Mouse (Mus musculus) MEL (cell line): ENCODE results near the gene Ncan. TPM values are rescaled to one million over a fixed set of nuclear protein-coding genes. Genes with fewer than 3 reads are reported as not detected.

ENCODE experiments used
- DNase-seq: peaks from one replicate; pipeline ENCODE4 v3.0.0; 2011; ENCODE audit warnings: low read depth, low spot score
- H3K27ac ChIP-seq: 2 replicates; pipeline ENCODE4 v1.5.1; 2012; ENCODE audit warnings: low read depth, mild to moderate bottlenecking, control low read depth, low read length, moderate library complexity; ENCODE audit not compliant: control insufficient read depth
- H3K27me3 ChIP-seq, 2 experiments: fragments of 150-350 bp in 1 of 2; sonication (generic) in 1 of 2; 2 replicates each; pipeline ENCODE4 v1.6.1; 2012; ENCODE audit warnings: low read length in 2 of 2, mild to moderate bottlenecking in 2 of 2, improper control_type of control experiment in 1 of 2, moderate library complexity in 1 of 2; ENCODE audit not compliant: insufficient read depth in 2 of 2, control insufficient read depth in 1 of 2
- H3K36me3 ChIP-seq, 2 experiments: 2 replicates each; pipeline ENCODE4 v1.6.1; 2012 to 2014; ENCODE audit warnings: low read length in 2 of 2, improper control_type of control experiment in 1 of 2, inconsistent platforms in 1 of 2, mild to moderate bottlenecking in 1 of 2; ENCODE audit not compliant: insufficient read depth in 2 of 2, control insufficient read depth in 1 of 2
- H3K4me1 ChIP-seq, 2 experiments: fragments of 150-350 bp in 1 of 2; sonication (generic) in 1 of 2; 2 replicates each; pipeline ENCODE4 v1.6.1; 2012; ENCODE audit warnings: low read length in 2 of 2, improper control_type of control experiment in 1 of 2, mild to moderate bottlenecking in 1 of 2; ENCODE audit not compliant: insufficient read depth in 2 of 2, control insufficient read depth in 1 of 2
- H3K4me3 ChIP-seq, 2 experiments: fragments of 150-350 bp in 1 of 2; sonication (generic) in 1 of 2; 2 replicates each; pipeline ENCODE4 v1.5.1; 2012; ENCODE audit warnings: low read depth in 2 of 2, low read length in 2 of 2, mild to moderate bottlenecking in 2 of 2, moderate library complexity in 2 of 2, control low read depth in 1 of 2, improper control_type of control experiment in 1 of 2; ENCODE audit not compliant: control insufficient read depth in 1 of 2, insufficient read depth in 1 of 2
- H3K79me2 ChIP-seq: 2 replicates; pipeline ENCODE4 v1.6.1; 2012; ENCODE audit warnings: mild to moderate bottlenecking, low read length, moderate library complexity; ENCODE audit not compliant: control insufficient read depth, poor library complexity, insufficient read depth
- H3K9ac ChIP-seq: 2 replicates; pipeline ENCODE4 v1.6.1; 2012; ENCODE audit warnings: low read depth, mild to moderate bottlenecking, control low read depth, low read length, moderate library complexity; ENCODE audit not compliant: control insufficient read depth, poor library complexity, severe bottlenecking
- H3K9me3 ChIP-seq: fragments of 150-350 bp; sonication (generic); replicated peaks from 2 replicates; pipeline ENCODE4 v1.6.1; 2012; ENCODE audit warnings: mild to moderate bottlenecking, low read length, improper control_type of control experiment, moderate library complexity; ENCODE audit not compliant: insufficient read depth
- BHLHE40 ChIP-seq: IDR thresholded peaks from 2 replicates; pipeline ENCODE4 v1.6.1; 2012; ENCODE audit warnings: low read depth, mild to moderate bottlenecking, inconsistent platforms, low read length, improper control_type of control experiment, borderline replicate concordance
- EP300 ChIP-seq, 2 experiments: IDR thresholded peaks; 2 replicates each; pipeline ENCODE4 v1.6.1; 2011; ENCODE audit warnings: improper control_type of control experiment in 2 of 2, low read length in 2 of 2, low read depth in 1 of 2, mild to moderate bottlenecking in 1 of 2
- ETS1 ChIP-seq: IDR thresholded peaks from 2 replicates; pipeline ENCODE4 v1.6.1; 2012; ENCODE audit warnings: low read depth, mild to moderate bottlenecking, inconsistent platforms, low read length, improper control_type of control experiment, moderate library complexity
- GABPA ChIP-seq: IDR thresholded peaks from 2 replicates; pipeline ENCODE4 v1.6.1; 2012; ENCODE audit warnings: low read depth, mild to moderate bottlenecking, inconsistent platforms, low read length, improper control_type of control experiment, moderate library complexity
- HCFC1 ChIP-seq: IDR thresholded peaks from 2 replicates; pipeline ENCODE4 v1.6.1; 2012; ENCODE audit warnings: low read depth, mild to moderate bottlenecking, inconsistent platforms, low read length, improper control_type of control experiment, moderate library complexity
- KAT2A ChIP-seq: conservative IDR thresholded peaks from 2 replicates; pipeline ENCODE4 v1.6.1; 2012; ENCODE audit warnings: low read depth, low read length, improper control_type of control experiment, inconsistent platforms
- MAZ ChIP-seq: IDR thresholded peaks from 2 replicates; pipeline ENCODE4 v1.6.1; 2012; ENCODE audit warnings: low read depth, mild to moderate bottlenecking, inconsistent platforms, low read length, improper control_type of control experiment
- MYB ChIP-seq: IDR thresholded peaks from 2 replicates; pipeline ENCODE4 v1.6.1; 2011; ENCODE audit warnings: mild to moderate bottlenecking, low read depth, low read length, improper control_type of control experiment
- NELFE ChIP-seq: IDR thresholded peaks from 2 replicates; pipeline ENCODE4 v1.6.1; 2011; ENCODE audit warnings: low read depth, low read length, improper control_type of control experiment
- NRF1 ChIP-seq: IDR thresholded peaks from 2 replicates; pipeline ENCODE4 v1.6.1; 2014; ENCODE audit warnings: low read depth, mild to moderate bottlenecking, inconsistent platforms, low read length, improper control_type of control experiment, moderate library complexity; ENCODE audit not compliant: poor library complexity, insufficient read depth, severe bottlenecking
- RCOR1 ChIP-seq: IDR thresholded peaks from 2 replicates; pipeline ENCODE4 v1.6.1; 2012; ENCODE audit warnings: low read depth, mild to moderate bottlenecking, inconsistent platforms, low read length, improper control_type of control experiment
- SIN3A ChIP-seq: IDR thresholded peaks from 2 replicates; pipeline ENCODE4 v1.6.1; 2012; ENCODE audit warnings: low read length, improper control_type of control experiment, inconsistent platforms
- USF1 ChIP-seq: IDR thresholded peaks from 2 replicates; pipeline ENCODE4 v1.6.1; 2014; ENCODE audit warnings: low read depth, mild to moderate bottlenecking, inconsistent platforms, low read length, improper control_type of control experiment, moderate library complexity
- ZC3H11A ChIP-seq: IDR thresholded peaks from 2 replicates; pipeline ENCODE4 v1.6.1; 2012; ENCODE audit warnings: low read depth, mild to moderate bottlenecking, inconsistent platforms, low read length, improper control_type of control experiment
- ZMIZ1 ChIP-seq: IDR thresholded peaks from 2 replicates; pipeline ENCODE4 v1.6.1; 2012; ENCODE audit warnings: low read depth, mild to moderate bottlenecking, inconsistent platforms, low read length, improper control_type of control experiment, moderate library complexity
- polyA plus RNA-seq, 2 experiments: library from polyadenylated mRNA; stranded (reverse) in 1 of 2; unstranded in 1 of 2; fragments of >175 nt in 1 of 2; fragments of >200 nt in 1 of 2; gene quantifications; 2 replicates each; pipeline versions ENCODE4 v1.2.1 to v1.2.4; 2012; ENCODE audit warnings: low replicate concordance in 2 of 2, low read depth in 1 of 2; ENCODE audit not compliant: insufficient read length in 2 of 2, insufficient read depth in 1 of 2, missing spikeins in 1 of 2
- total RNA-seq: library from RNA; depleted of rRNA; stranded (reverse); fragments of 300-350 nt; gene quantifications from 2 replicates; pipeline ENCODE4 v1.2.3, GENCODE M21; 2012

Ncan gene
- total and polyA plus RNA-seq, 3 experiments = not detected

GRCm38 (mm10) chr8:70114488-70114887 lies 6.2 kb downstream of the Ncan start:
- no peak for DNase-seq
- TF ChIP-seq HCFC1 (no peak), ZMIZ1 (no peak), SIN3A (no peak)
- TF ChIP-seq, all 39 proteins: peak for 0
- Histone ChIP-seq H3K4me1 (no peaks in the 10 kb centered on the region), H3K9ac (no peak overlapping the region), H3K9me3 (no peaks in the 10 kb centered on the region), H3K79me2 (no peaks in the 10 kb centered on the region), H3K27me3 (0 out of 4 replicates have a peak, but pooled peaks cover 0 to 3% of the 10 kb centered on the region in 2 experiments), H3K36me3 (no peaks in the 10 kb centered on the region), H3K4me3 (no peak overlapping the region), H3K27ac (no peak overlapping the region)

GRCm38 (mm10) chr8:70112401-70113016 lies 8.2 kb downstream of the Ncan start:
- no peak for TF ChIP-seq ETS1
- no peak for TF ChIP-seq NELFE
- no peak for TF ChIP-seq ZC3H11A
- TF ChIP-seq NRF1 = no peak
- no peak for TF ChIP-seq MAZ
- no peak for TF ChIP-seq GABPA
- TF ChIP-seq USF1 = no peak
- no peak for TF ChIP-seq HCFC1
- no peak for TF ChIP-seq KAT2A
- no peak for TF ChIP-seq EP300 (IDR thresholded peaks at IDR 0.05; ENCODE audit: low read depth in 1 of 2, low read length in 2 of 2)
- no peak for TF ChIP-seq RCOR1
- no peak for TF ChIP-seq BHLHE40
- TF ChIP-seq MYB = no peak
- TF ChIP-seq SIN3A = no peak
- H3K4me3 ChIP-seq = no peak overlapping the region
- DNase-seq = no peak
- no peaks in the 10 kb centered on the region for H3K36me3 ChIP-seq
- 0 out of 4 replicates have a peak, but pooled peaks cover 0 to 2% of the 10 kb centered on the region in 2 experiments for H3K27me3 ChIP-seq
- no peaks in the 10 kb centered on the region for H3K9me3 ChIP-seq
- H3K79me2 ChIP-seq = no peaks in the 10 kb centered on the region
- H3K4me1 ChIP-seq = no peaks in the 10 kb centered on the region
- H3K27ac ChIP-seq = no peak overlapping the region
- no peak overlapping the region for H3K9ac ChIP-seq
